Mouse (Mus musculus) heart, embryonic 11.5 days (tissue): ENCODE data around the gene Rps18. TPM values are rescaled to one million over a fixed set of nuclear protein-coding genes. Genes with fewer than 3 reads are reported as not detected.

Experiments used
- ATAC-seq: fragments of 200-750 bp; cut with Nextera tagmentation; replicated peaks from 2 replicates; pipeline ENCODE4 v1.8.0; 2017; ENCODE audit warnings: moderate library complexity; ENCODE audit not compliant: insufficient number of reproducible peaks, low FRiP score, low TSS enrichment
- H3K27ac ChIP-seq: fragments of 300-500 bp; sonication (generic); 2 replicates; pipeline ENCODE4 v1.5.1; 2014; ENCODE audit warnings: mild to moderate bottlenecking, low read depth, low read length
- H3K27me3 ChIP-seq: fragments of 300-500 bp; sonication (generic); 2 replicates; pipeline ENCODE4 v1.6.1; 2014; ENCODE audit warnings: mild to moderate bottlenecking, low read length, mixed read lengths; ENCODE audit not compliant: control insufficient read depth, insufficient read depth
- H3K36me3 ChIP-seq: fragments of 300-500 bp; sonication (generic); 2 replicates; pipeline ENCODE4 v1.6.1; 2014; ENCODE audit warnings: mild to moderate bottlenecking, low read length, moderate library complexity, mixed read lengths; ENCODE audit not compliant: control insufficient read depth, insufficient read depth
- H3K4me1 ChIP-seq: fragments of 300-500 bp; sonication (generic); 2 replicates; pipeline ENCODE4 v1.6.1; 2014; ENCODE audit warnings: low read length; ENCODE audit not compliant: control insufficient read depth, insufficient read depth
- H3K4me2 ChIP-seq: fragments of 300-500 bp; sonication (generic); 2 replicates; pipeline ENCODE4 v1.6.1; 2014; ENCODE audit warnings: mild to moderate bottlenecking, moderate library complexity
- H3K4me3 ChIP-seq: fragments of 300-500 bp; sonication (generic); 2 replicates; pipeline ENCODE4 v1.5.1; 2014; ENCODE audit warnings: low read depth, low read length
- H3K9ac ChIP-seq: fragments of 300-500 bp; sonication (generic); 2 replicates; pipeline ENCODE4 v1.6.1; 2014; ENCODE audit warnings: mild to moderate bottlenecking, low read depth, low read length, moderate library complexity
- H3K9me3 ChIP-seq: fragments of 300-500 bp; sonication (generic); replicated peaks from 2 replicates; pipeline ENCODE4 v1.6.1; 2016; ENCODE audit warnings: low read length; ENCODE audit not compliant: control insufficient read depth
- WGBS: fragments of 180-500 bp; shearing (Covaris S2); extraction: QIAGEN DNeasy Blood & Tissue Kit; methylation state at CpG from one replicate; pipeline ENCODE4 v1.1.7; 2014; ENCODE audit not compliant: insufficient replicate concordance; 5-methylcytosine and 5-hydroxymethylcytosine counted together
- polyA plus RNA-seq: library from polyadenylated mRNA; unstranded; fragments of >200 nt; fragmentation: Nextera tagmentation; extraction: Ambion mirVana; gene quantifications from 2 replicates; pipeline ENCODE4 v1.2.1, GENCODE M21; 2014

Gene Rps18
- polyA plus RNA-seq, 1 experiment from 2014 or later: 1,150 TPM

DNA sequence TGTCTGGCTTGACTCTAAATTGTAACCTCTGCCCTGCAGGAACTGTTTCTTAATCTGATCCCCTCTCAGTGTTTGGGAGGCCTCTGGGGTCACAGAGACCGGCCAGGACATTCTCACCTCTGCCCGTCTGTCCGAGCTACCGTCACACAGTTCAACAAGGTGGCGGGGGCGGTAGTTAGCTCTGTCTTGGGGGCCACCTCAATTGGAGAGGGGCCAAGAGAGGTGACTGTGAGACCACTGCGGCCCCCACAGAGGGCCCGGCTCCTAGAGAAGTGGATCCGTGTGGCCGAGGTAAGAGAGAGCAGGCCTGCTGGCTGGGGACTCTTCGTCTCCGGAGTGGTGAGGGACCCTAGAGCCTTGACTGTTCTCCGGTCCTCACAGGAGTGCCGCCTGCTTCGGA lies 22.8 kb downstream of the Rps18 start:
- H3K4me3 ChIP-seq: no peak overlapping the region
- no peak overlapping the region for H3K27ac ChIP-seq
- 92% methylated on average over 15 of the region's 15 CpGs for WGBS
- H3K36me3 ChIP-seq: peaks cover 25% of the 10 kb centered on the region
- H3K4me2 ChIP-seq: no peak overlapping the region
- peaks cover 15% of the 10 kb centered on the region for H3K4me1 ChIP-seq
- H3K9ac ChIP-seq: no peak overlapping the region
- ATAC-seq: no peak
- H3K27me3 ChIP-seq: no peaks in the 10 kb centered on the region
- no peaks in the 10 kb centered on the region for H3K9me3 ChIP-seq

DNA sequence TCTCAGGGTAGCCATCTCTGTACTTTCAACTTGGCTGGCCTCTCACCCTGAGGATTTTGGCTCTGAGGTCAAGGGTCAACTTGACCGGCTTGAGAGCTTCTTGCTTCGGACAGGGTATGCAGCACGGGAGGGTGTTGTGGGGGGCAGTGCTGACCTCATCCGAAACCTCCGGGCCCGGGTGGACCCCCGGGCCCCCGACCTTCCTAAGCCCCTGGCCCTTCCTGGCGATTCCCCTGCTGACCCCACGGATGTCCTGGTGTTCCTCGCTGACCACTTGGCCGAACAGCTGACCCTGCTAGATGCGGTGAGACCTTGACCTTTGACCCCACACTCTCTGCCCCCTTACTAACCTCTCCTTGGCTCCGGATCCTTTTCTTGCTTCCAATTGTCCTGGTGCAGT lies 23.4 kb downstream of the Rps18 start:
- Histone ChIP-seq H3K9ac (no peak overlapping the region), H3K4me2 (no peak overlapping the region), H3K9me3 (no peaks in the 10 kb centered on the region), H3K4me3 (no peak overlapping the region), H3K27ac (no peak overlapping the region), H3K4me1 (peaks cover 15% of the 10 kb centered on the region), H3K36me3 (peaks cover 25% of the 10 kb centered on the region), H3K27me3 (no peaks in the 10 kb centered on the region)
- WGBS: 88% methylated on average over 14 of the region's 14 CpGs
- no peak for ATAC-seq

DNA sequence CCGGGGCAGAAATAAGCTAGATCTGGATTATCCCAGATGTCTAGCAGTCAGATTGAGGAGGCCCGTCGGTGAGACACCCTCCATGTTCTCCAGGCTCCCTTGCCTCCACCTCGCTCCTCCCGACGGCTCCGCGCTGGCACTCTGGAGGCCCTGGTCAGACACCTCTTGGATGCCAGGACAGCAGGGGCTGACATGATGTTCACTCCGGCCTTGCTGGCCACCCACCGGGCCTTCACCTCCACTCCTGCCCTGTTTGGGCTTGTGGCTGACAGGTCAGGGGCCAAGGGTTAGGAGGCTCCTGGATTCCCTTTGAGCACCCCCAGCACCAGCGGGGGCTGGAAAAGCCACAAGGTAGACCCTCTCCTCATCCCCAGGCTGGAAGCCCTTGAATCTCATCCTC lies 23.9 kb downstream of the Rps18 start:
- H3K4me2 ChIP-seq: no peak overlapping the region
- WGBS: 87% methylated on average over 11 of the region's 11 CpGs

DNA sequence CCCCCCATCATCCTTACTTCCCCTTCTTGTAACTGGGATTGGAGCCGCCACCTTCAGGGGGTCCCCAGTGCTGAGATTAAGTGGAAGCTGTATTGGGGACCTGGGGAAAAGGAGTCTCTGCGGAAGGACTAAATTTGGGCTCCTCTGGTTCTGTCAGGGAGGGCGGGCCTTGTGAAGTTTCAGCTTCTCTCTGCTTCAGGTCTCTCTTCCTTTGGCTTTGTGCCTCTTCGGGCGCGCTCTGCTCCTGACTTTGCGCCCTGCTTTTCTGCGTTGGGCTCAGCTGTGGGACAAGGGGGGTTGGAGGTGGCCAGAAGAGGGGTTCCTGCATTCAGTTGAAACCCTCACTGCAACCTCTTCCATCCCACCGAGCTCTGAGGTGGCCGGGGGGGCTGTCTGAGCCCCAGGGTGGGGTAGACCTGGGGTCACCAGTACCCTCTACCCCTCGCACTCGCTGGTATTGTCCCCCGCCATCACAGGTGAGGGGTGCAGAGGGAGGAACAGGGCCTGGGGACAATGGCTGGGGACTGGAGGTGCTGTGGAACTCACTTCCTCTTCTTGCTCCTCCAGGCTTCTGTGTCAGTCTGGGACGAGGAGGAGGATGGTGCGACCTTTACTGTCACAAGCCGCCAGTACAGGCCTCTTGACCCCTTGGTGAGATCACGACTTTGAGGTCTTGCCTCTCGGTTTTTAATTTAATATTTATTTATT lies 24.5 kb downstream of the Rps18 start:
- Histone ChIP-seq H3K4me3 (peak overlapping the region; percentile 94), H3K9ac (peak overlapping the region; percentile 91), H3K27ac (no peak overlapping the region), H3K27me3 (no peaks in the 10 kb centered on the region), H3K4me1 (peaks cover 15% of the 10 kb centered on the region), H3K9me3 (no peaks in the 10 kb centered on the region), H3K4me2 (peak overlapping the region; percentile 98), H3K36me3 (peaks cover 20% of the 10 kb centered on the region)
- ATAC-seq: no peak
- WGBS: 36% methylated on average over 18 of the region's 18 CpGs

More for the DNA sequence above, 23.9 kb downstream of the Rps18 start:
- Histone ChIP-seq H3K27me3 (no peaks in the 10 kb centered on the region), H3K36me3 (peaks cover 21% of the 10 kb centered on the region), H3K4me1 (peaks cover 15% of the 10 kb centered on the region), H3K27ac (no peak overlapping the region), H3K9ac (no peak overlapping the region; the same call in 1 of the 2 replicates), H3K4me3 (no peak overlapping the region), H3K9me3 (no peaks in the 10 kb centered on the region)
- no peak for ATAC-seq

DNA sequence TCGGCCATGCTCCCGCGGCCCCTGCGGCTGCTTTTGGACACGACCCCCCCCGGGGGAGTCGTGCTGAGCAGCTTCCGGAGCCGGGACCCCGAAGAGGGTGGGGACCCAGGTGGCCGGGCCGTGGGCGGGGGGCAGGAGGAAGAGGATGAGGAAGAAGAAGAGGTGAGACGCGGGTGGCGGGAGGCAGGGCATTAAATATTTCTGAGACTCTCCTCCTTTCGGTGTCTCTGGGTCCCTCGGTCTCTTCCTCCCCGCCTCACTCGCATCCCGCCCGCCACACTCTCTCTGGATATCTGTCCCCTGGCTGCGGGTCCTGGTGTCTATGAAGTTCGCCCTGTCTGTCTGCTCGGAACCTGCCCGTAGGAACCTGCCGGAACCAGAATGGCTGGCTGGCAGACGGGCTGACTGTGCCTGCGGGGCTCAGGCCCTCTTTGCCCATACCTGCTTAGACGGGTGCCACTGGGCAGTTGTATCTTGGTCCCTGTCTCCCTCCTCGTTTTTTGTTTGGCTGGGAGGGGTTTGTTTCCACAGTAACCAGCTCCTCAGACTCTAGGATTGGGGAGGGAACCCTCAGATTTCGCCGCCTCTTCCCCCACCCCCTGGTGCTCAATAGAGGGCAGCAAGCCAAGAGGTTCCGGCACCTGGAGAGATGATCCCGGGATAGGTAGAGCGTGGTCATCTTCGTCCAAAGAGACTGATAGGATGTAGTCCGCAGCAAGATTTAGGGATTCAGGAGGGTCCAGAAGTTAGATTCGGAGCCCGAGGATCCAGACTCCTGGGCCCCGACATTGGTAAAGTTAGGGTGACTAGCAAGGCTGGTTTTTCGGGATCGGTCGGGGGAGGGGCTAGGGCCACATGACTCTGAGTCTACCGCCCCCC lies 25.3 kb downstream of the Rps18 start:
- Histone ChIP-seq H3K9me3 (no peaks in the 10 kb centered on the region), H3K4me3 (peak overlapping the region; percentile 94), H3K27ac (peak overlapping the region; percentile 98), H3K36me3 (peaks cover 16% of the 10 kb centered on the region), H3K4me2 (peak overlapping the region; percentile 98), H3K27me3 (no peaks in the 10 kb centered on the region), H3K9ac (peak overlapping the region; percentile 91), H3K4me1 (peaks cover 15% of the 10 kb centered on the region)
- WGBS: under 1% methylated on average over 44 of the region's 45 CpGs
- no peak for ATAC-seq

GRCm38 (mm10) chr17:33929371-33930279 lies 26.2 kb downstream of the Rps18 start, which contains the start of gene Rgl2:
Gene Rgl2 (plus strand): TSS chr17:33929543.
- under 1% methylated on average over 73 of the region's 80 CpGs for WGBS
- H3K4me2 ChIP-seq: peak within 1 kb of the TSS; percentile 98
- peak within 1 kb of the TSS; percentile 94 for H3K4me3 ChIP-seq
- H3K27me3 ChIP-seq: no peaks in the 10 kb centered on the region
- H3K27ac ChIP-seq: peak within 1 kb of the TSS; percentile 98
- peak; percentile 66 for ATAC-seq
- peak within 1 kb of the TSS; percentile 91 for H3K9ac ChIP-seq
- peaks cover 15% of the 10 kb centered on the region for H3K4me1 ChIP-seq
- H3K9me3 ChIP-seq: no peaks in the 10 kb centered on the region
- H3K36me3 ChIP-seq: peaks cover 14% of the 10 kb centered on the region

DNA sequence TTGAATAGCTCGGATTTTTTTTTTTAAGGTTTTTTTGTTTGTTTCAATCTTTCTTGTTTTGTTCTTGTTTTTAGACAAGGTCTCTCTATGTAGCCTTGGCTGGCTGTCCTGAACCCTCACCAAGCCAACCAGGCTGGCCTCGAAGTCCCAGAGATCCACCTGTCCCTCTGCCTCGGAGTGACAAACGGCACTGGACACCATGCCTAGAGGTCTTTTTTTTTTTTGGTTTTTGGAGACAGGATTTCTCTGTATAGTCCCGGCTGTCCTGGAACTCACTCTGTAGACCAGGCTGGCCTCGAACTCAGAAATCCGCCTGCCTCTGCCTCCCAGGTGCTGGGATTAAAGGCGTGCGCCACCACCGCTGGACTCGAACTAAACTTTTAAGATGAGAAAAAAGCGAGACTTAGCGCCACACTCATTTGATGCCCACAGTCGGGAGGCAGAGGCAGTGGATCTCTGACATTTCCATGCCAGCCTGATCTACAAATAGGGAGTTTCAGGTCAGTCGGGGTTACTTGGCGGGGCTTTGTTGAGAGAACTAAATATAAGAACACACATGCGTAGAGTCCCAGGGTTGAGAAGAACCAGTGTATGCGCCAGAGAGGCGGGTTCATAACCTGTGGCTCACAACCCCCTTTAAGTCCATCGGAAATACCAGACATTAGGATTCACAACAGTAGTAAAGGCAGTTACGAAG lies 27.4 kb downstream of the Rps18 start:
- Histone ChIP-seq H3K4me2 (peak overlapping the region; percentile 98), H3K27ac (no peak overlapping the region), H3K4me1 (peaks cover 15% of the 10 kb centered on the region), H3K36me3 (peaks cover 7% of the 10 kb centered on the region; the same call in 1 of the 2 replicates), H3K9me3 (no peaks in the 10 kb centered on the region), H3K4me3 (peak overlapping the region; percentile 94), H3K27me3 (no peaks in the 10 kb centered on the region), H3K9ac (peak overlapping the region; percentile 91)
- ATAC-seq: no peak
- WGBS: 58% methylated on average over 21 of the region's 21 CpGs
